Mouse (Mus musculus) ES-Bruce4 (cell line): ENCODE measurements around the gene Lctl.
"Not testable (repeated sequence)": the region's sequence is repeated elsewhere in the genome, so short reads cannot be mapped to it uniquely, and the experiment has no call there.

Source experiments
- CTCF ChIP-seq: IDR thresholded peaks from one replicate; pipeline ENCODE4 v1.8.1; 2011; ENCODE audit warnings: low read depth, low read length
- EP300 ChIP-seq: IDR thresholded peaks from 2 replicates; pipeline ENCODE4 v1.6.1; 2011; ENCODE audit warnings: low read depth, low read length; ENCODE audit not compliant: insufficient read depth
- POLR2A ChIP-seq: IDR thresholded peaks from one replicate; pipeline ENCODE4 v1.8.1; 2011; ENCODE audit warnings: low read length; ENCODE audit not compliant: insufficient read depth

DNA sequence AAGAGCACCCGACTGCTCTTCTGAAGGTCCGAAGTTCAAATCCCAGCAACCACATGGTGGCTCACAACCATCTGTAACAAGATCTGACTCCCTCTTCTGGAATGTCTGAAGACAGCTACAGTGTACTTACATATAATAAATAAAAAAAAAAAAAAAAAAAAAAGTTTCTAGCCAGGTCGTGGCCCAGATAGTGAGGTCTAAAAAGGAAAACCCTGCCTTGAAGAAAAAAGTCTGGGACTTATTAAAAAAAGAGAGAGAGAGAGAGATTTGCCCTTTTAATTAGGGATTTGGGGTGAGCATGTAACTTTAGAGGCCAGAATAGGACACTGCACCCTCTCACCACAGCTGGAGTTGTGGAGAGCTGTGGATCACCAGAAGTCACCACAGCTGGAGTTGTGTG lies 53.0 kb downstream of the Lctl start:
- not testable (repeated sequence) for TF ChIP-seq POLR2A, CTCF, EP300
